Mouse (Mus musculus) adrenal gland, postnatal 10 days (tissue): ENCODE measurements around the gene Cyp2j7. TPM values are rescaled to one million over a fixed set of nuclear protein-coding genes. Genes with fewer than 3 reads are reported as not detected.
"Not testable (repeated sequence)": the region's sequence is repeated elsewhere in the genome, so short reads cannot be mapped to it uniquely, and the experiment has no call there.

Source experiments
- DNase-seq: peaks from one replicate; pipeline ENCODE4 v3.0.0; 2021; ENCODE audit warnings: mixed read lengths
- long read RNA-seq, 2 experiments: library from polyadenylated mRNA; stranded (forward); transcript quantifications; one replicate each; pipeline ENCODE4 v2.0.0; 2021
- total RNA-seq, 2 experiments: library from RNA; stranded (reverse); gene quantifications; 2 replicates each; pipeline ENCODE4 v1.2.3; 2021

Cyp2j7 gene
- total RNA-seq, result not detected
- long read RNA-seq, experiment 1, result 0 reads
- long read RNA-seq, experiment 2, result 0 reads

GRCm38 (mm10) chr4:96236559-96236958 is at the start of gene Cyp2j7:
Gene Cyp2j7, minus strand, starts transcription at chr4:96236659.
- no peak for DNase-seq

DNA sequence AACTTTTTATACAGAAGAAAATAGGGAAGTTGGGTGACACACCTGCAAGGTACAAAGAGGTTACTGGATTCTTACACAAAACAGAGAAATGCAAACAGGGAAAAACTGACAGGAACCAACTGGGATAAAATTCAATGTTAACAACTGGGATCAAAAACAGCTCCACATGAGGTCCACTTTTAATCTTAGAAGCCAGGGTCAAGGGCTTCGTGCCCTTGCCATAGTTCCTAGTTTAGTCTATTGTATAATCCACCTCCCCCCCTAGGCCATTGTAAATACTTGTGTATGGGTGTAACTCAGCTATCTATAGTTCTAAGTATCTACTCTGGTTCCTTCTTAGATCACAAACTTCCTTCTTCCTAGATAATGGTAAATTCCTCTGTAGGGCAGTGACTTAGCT is 40.4 kb upstream of the Cyp2j7 start:
- DNase-seq, result not testable (repeated sequence)

GRCm38 (mm10) chr4:96273907-96274306 is 37.4 kb upstream of the Cyp2j7 start:
- DNase-seq, result peak; percentile 67

DNA sequence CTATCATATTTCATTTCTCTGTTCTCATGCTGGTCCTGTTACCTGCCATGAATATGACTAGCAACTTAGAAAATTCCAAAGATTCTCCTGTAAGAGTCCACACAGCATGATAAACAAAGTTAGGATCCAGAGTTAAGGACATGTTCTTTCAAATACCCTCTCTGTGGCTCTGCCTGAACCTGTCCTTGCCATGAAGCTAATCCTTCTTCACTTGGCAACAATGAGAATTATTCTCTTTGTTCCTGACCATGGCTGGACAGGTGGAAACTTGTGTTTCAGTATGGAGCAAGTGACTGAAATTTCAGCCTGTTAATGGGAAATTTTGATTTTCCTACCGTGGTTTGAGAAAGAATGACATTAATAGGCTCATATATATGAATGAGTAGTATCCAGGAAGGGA is 39.8 kb downstream of the Cyp2j7 start:
- DNase-seq, result no peak

- DNase-seq, result not testable (repeated sequence)
These were observed 47.1 kb downstream of the Cyp2j7 start for GRCm38 (mm10) chr4:96189321-96189720.

GRCm38 (mm10) chr4:96188671-96189070 is 47.8 kb downstream of the Cyp2j7 start:
- DNase-seq, result not testable (repeated sequence)

GRCm38 (mm10) chr4:96188146-96188545 is 48.3 kb downstream of the Cyp2j7 start:
- not testable (repeated sequence) for DNase-seq

- not testable (repeated sequence) for DNase-seq
These were observed 51.7 kb downstream of the Cyp2j7 start for GRCm38 (mm10) chr4:96184716-96185115.

DNA sequence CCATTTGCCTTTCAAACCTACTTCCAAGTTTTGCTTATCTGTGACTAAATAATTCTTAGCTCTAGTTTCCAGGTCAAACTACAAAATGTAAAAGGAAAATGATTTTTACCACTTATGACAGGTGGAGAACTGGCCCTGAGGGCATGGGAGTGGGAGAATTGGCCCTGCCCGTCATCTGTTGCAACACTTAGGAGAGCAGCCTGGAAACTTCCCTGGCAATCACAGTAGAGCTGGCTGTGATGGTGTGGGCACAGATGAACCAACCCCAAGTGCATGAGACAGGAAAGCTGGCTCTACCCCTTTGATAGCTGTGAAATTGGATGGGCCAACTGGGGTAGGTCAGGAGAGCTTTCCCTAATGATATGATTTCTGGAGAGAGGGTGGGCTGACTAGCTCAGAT is 73.6 kb downstream of the Cyp2j7 start:
- DNase-seq, result no peak

- DNase-seq, result no peak
These were observed 74.9 kb downstream of the Cyp2j7 start for GRCm38 (mm10) chr4:96161575-96161974.

Other genes with a start within 250 kb of the Cyp2j7 start
- not detected for gene Cyp2j13, start 159.1 kb downstream of the Cyp2j7 start, total RNA-seq
- gene Cyp2j12, start 95.5 kb downstream of the Cyp2j7 start, total RNA-seq, result under 1 TPM; 0.36 to 0.73 TPM
- not detected for gene Cyp2j11, start 112.0 kb upstream of the Cyp2j7 start, total RNA-seq